Mouse (Mus musculus) MEL (cell line): ENCODE measurements at regions not wholly inside any gene's neighbourhood (a gene's known extent, or its start where the extent isn't known, plus 50 kb on each side); places are given as distances from the start of the nearest gene placed in this dataset.

ENCODE experiments used
- CTCF ChIP-seq, 3 experiments: IDR thresholded peaks in 2 of 3; conservative IDR thresholded peaks in 1 of 3; 2 replicates each; pipeline ENCODE4 v1.5.1; 2011 to 2012; ENCODE audit warnings: low read length in 3 of 3, low read depth in 2 of 3, mild to moderate bottlenecking in 2 of 3, improper control_type of control experiment in 1 of 3, inconsistent platforms in 1 of 3, mixed read lengths in 1 of 3, moderate library complexity in 1 of 3; ENCODE audit not compliant: control insufficient read depth in 1 of 3, insufficient read depth in 1 of 3, poor library complexity in 1 of 3, severe bottlenecking in 1 of 3
- GATA1 ChIP-seq: IDR thresholded peaks from 2 replicates; pipeline ENCODE4 v1.6.1; 2011; ENCODE audit warnings: low read depth, low read length, improper control_type of control experiment
- MAX ChIP-seq: IDR thresholded peaks from 2 replicates; pipeline ENCODE4 v1.6.1; 2011; ENCODE audit warnings: low read length, improper control_type of control experiment
- MAZ ChIP-seq: IDR thresholded peaks from 2 replicates; pipeline ENCODE4 v1.6.1; 2012; ENCODE audit warnings: low read depth, mild to moderate bottlenecking, inconsistent platforms, low read length, improper control_type of control experiment
- NELFE ChIP-seq: IDR thresholded peaks from 2 replicates; pipeline ENCODE4 v1.6.1; 2011; ENCODE audit warnings: low read depth, low read length, improper control_type of control experiment
- POLR2A ChIP-seq, 2 experiments: IDR thresholded peaks; 2 replicates each; pipeline ENCODE4 v1.6.1; 2011 to 2012; ENCODE audit warnings: low read length in 2 of 2, mild to moderate bottlenecking in 2 of 2, control low read depth in 1 of 2, improper control_type of control experiment in 1 of 2, low read depth in 1 of 2, moderate library complexity in 1 of 2; ENCODE audit not compliant: control insufficient read depth in 1 of 2, insufficient read depth in 1 of 2, poor library complexity in 1 of 2
- SMC3 ChIP-seq: IDR thresholded peaks from 2 replicates; pipeline ENCODE4 v1.6.1; 2011; ENCODE audit warnings: low read depth, low read length, improper control_type of control experiment
- TAL1 ChIP-seq: IDR thresholded peaks from 2 replicates; pipeline ENCODE4 v1.6.1; 2012; ENCODE audit warnings: mild to moderate bottlenecking, inconsistent platforms, low read length, moderate library complexity, mixed read lengths
- TBP ChIP-seq: IDR thresholded peaks from 2 replicates; pipeline ENCODE4 v1.8.0; 2011; ENCODE audit warnings: low read depth, low read length, improper control_type of control experiment
- USF1 ChIP-seq: IDR thresholded peaks from 2 replicates; pipeline ENCODE4 v1.6.1; 2014; ENCODE audit warnings: low read depth, mild to moderate bottlenecking, inconsistent platforms, low read length, improper control_type of control experiment, moderate library complexity

- TF ChIP-seq SMC3 (no peak), CTCF (IDR thresholded peaks at IDR 0.05 in 2 of 3, conservative IDR thresholded peaks at IDR 0.05 in 1 of 3; ENCODE audit: control insufficient read depth in 1 of 3, insufficient read depth in 1 of 3, low read depth in 2 of 3, low read length in 3 of 3, poor library complexity in 1 of 3, severe bottlenecking in 1 of 3) (no peak), MAZ (no peak), POLR2A (IDR thresholded peaks at IDR 0.05; ENCODE audit: control insufficient read depth in 1 of 2, insufficient read depth in 1 of 2, low read depth in 1 of 2, low read length in 2 of 2, poor library complexity in 1 of 2) (no peak), USF1 (no peak), NELFE (no peak), MAX (no peak), TBP (no peak), GATA1 (no peak), TAL1 (no peak)
Observed at GRCm38 (mm10) chr1:128874190-128874589, 282.1 kb upstream of the Cxcr4 start.
